Mouse (Mus musculus): Measurements from ENCODE around the gene Ntn3. TPM values are rescaled to one million over a fixed set of nuclear protein-coding genes. Genes with fewer than 3 reads are reported as not detected.
A peak's percentile ranks its signal among the peaks of the same experiment; 100 is the strongest.

The Ntn3 gene
- polyA plus RNA-seq, 1 experiment from 2014 or later, result 0.45 TPM

DNA sequence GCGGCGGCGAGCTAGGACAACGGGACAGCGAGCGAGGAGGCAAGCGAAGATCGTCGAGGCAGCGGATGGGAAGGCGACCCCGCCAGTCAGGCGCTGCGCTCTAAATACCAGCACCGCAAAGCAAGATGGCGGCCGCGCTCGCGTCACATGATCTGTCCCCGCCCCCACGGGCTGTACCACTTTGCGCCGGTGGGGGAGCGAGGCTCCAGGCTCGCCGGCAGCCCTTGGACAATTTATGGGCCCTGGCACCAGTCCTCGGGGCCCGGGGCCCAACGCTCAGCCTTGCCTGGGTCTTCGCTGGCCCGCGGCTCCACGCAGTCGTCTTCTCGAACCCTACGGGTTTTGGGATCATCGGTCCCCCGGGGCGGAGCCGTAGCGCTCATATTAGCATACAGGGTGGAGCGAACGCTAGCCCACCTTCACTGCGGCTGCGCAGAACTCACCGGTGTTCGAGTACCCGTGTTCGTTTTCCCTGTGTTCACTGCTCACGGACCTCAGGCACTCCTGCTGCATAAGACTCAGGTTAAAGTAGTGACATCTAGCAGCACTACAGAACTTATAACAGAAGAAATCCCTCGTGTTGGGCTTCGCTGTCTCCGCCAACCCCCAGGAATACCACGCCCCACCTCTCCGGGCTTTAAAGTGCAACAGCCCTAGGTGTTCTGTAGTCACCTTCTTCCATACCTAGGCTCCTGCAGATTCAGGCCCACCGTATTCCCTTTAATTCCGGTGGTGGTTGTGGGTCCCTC is 39.8 kb downstream of the Ntn3 start, which contains the start of gene Atp6v0c:
Gene Atp6v0c, minus strand, starts transcription at position 386 of the 749 bp plus-strand sequence.
- Histone ChIP-seq H3K27me3 (ENCODE audit: insufficient read depth, low read length) (no peaks in the 10 kb centered on the region), H3K9ac (replicated peaks) (peak within 1 kb of the TSS; percentile 81), H3K27ac (ENCODE audit: low read depth) (peak within 1 kb of the TSS; percentile 96), H3K4me3 (ENCODE audit: low read depth, low read length) (peak within 1 kb of the TSS; percentile 89), H3K36me3 (replicated peaks; ENCODE audit: insufficient read depth, low read length) (peaks cover 23% of the 10 kb centered on the region), H3K4me2 (ENCODE audit: low read depth, low read length) (peak within 1 kb of the TSS; percentile 83), H3K4me1 (ENCODE audit: insufficient read depth) (peaks cover 33% of the 10 kb centered on the region), H3K9me3 (ENCODE audit: low read length) (no peaks in the 10 kb centered on the region)
- peak; percentile 38 for TF ChIP-seq CTCF (IDR thresholded peaks at IDR 0.05; ENCODE audit: low read depth)
- 0 out of 2 replicates have a peak, but pooled peaks have one; percentile 3 for TF ChIP-seq EP300 (IDR thresholded peaks at IDR 0.05; ENCODE audit: low read depth)
- under 1% methylated on average over 58 of the region's 58 CpGs for WGBS (ENCODE audit: insufficient replicate concordance)
- DNase-seq (peak; percentile 95), ATAC-seq (peak; percentile 86)

DNA sequence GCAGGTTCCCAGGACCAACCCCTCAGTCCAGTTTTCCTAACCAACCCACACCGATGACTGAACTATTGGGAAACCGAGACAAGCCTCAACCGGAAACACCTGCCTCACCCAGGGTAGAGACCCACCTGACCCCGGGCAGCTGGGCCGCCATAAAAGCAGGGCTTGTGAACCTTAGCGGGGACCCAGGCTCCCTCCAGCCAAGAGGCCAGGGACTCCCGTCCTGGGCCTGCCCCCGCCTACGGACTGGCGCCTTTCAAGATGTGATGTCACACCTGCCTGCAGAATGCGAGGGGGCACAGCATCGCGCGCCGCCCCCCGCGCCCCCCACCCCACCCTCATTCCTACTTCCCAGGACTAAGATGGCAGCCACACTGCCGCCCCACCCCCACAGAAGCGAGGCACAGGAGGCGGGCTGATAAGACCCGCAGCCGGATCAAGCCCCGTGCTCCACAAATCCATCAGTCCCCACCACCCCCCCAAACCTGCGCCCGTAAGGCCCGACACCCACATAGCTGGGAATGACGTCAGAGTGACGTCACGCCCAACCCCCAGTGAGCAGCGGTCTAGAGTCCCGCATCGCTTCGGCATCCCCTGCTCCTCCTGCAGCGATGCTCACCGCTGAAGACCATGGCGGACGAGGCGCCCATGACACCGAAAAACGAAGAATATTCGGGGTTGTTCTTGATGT is 40.6 kb downstream of the Ntn3 start:
- H3K9me3 ChIP-seq (ENCODE audit: low read length), result no peaks in the 10 kb centered on the region
- ATAC-seq (peak; percentile 48), DNase-seq (peak; percentile 81)
- H3K36me3 ChIP-seq (replicated peaks; ENCODE audit: insufficient read depth, low read length), result peaks cover 23% of the 10 kb centered on the region
- H3K4me1 ChIP-seq (ENCODE audit: insufficient read depth), result peaks cover 33% of the 10 kb centered on the region
- H3K27ac ChIP-seq (ENCODE audit: low read depth), result peak overlapping the region; percentile 96
- TF ChIP-seq CTCF (IDR thresholded peaks at IDR 0.05; ENCODE audit: low read depth) (no peak), EP300 (IDR thresholded peaks at IDR 0.05; ENCODE audit: low read depth) (no peak)
- peak overlapping the region; percentile 83 for H3K4me2 ChIP-seq (ENCODE audit: low read depth, low read length)
- WGBS (ENCODE audit: insufficient replicate concordance), result under 1% methylated on average over 41 of the region's 41 CpGs
- H3K4me3 ChIP-seq (ENCODE audit: low read depth, low read length), result peak overlapping the region; percentile 89
- H3K9ac ChIP-seq (replicated peaks), result peak overlapping the region; percentile 81
- H3K27me3 ChIP-seq (ENCODE audit: insufficient read depth, low read length), result no peaks in the 10 kb centered on the region

DNA sequence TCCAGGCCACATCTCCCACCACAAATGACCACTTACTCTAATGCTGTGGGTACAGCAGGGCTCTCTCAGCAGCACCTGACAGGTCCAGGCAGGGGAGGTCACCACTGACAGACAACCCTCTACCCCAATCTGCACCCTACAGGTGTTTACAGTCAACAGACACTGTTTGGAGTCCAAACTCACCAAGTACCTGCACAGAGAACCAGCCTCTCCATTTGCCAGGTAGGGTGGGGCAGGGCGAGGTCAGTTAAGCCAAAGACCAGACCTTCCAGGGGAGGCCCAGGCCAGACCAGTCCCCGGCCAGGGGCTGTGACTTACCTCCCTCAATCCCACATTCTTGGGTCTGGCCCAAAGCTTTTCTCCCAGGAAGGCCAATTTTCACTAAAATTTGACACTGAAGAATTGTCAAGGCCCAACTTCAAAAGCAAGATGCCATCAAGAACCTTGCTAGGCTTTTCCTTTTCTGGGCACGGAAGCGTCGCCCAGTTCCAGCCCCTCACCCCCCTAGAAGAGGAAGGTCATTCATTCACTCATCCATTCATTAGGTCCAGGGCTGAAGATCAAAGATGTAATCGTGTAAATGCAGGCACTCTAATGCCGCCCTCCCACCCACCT is 41.3 kb downstream of the Ntn3 start:
- Histone ChIP-seq H3K4me1 (ENCODE audit: insufficient read depth) (peaks cover 37% of the 10 kb centered on the region), H3K9me3 (ENCODE audit: low read length) (no peaks in the 10 kb centered on the region), H3K4me2 (ENCODE audit: low read depth, low read length) (peak overlapping the region; percentile 83), H3K27me3 (ENCODE audit: insufficient read depth, low read length) (no peaks in the 10 kb centered on the region), H3K36me3 (replicated peaks; ENCODE audit: insufficient read depth, low read length) (peaks cover 23% of the 10 kb centered on the region), H3K4me3 (ENCODE audit: low read depth, low read length) (peak overlapping the region; percentile 89), H3K9ac (replicated peaks) (peak overlapping the region; percentile 81), H3K27ac (ENCODE audit: low read depth) (peak overlapping the region; percentile 96)
- WGBS (ENCODE audit: insufficient replicate concordance), result 33% methylated on average over 7 of the region's 7 CpGs
- ATAC-seq, result no peak
- DNase-seq, result no peak
- no peak for TF ChIP-seq CTCF (IDR thresholded peaks at IDR 0.05; ENCODE audit: low read depth)
- no peak for TF ChIP-seq EP300 (IDR thresholded peaks at IDR 0.05; ENCODE audit: low read depth)

DNA sequence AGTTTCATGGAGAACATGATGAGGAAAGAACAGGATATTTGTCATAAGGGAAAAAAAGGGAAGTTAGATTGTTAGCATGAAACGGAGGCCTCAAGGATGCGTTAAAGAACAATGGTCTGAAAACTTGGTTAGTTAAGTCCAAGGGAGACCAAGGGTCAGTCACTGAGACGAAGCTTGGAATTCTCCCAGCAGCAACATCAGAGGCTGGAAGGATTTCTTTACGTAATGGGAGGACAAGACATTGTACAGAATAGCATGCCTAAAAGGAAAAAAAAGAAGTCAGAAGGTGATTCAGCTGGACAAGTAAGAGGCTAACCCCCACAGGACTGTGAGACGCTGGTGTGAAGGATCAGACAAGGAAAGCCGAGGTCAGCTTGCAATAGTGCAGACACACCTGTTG is 42.2 kb downstream of the Ntn3 start:
- H3K4me1 ChIP-seq (ENCODE audit: insufficient read depth), result peaks cover 46% of the 10 kb centered on the region
- no peak for DNase-seq
- H3K4me2 ChIP-seq (ENCODE audit: low read depth, low read length), result peak overlapping the region; percentile 83
- H3K27me3 ChIP-seq (ENCODE audit: insufficient read depth, low read length), result no peaks in the 10 kb centered on the region
- no peak overlapping the region; the same call in 1 of the 2 replicates for H3K9ac ChIP-seq (replicated peaks)
- no peak for TF ChIP-seq EP300 (IDR thresholded peaks at IDR 0.05; ENCODE audit: low read depth)
- TF ChIP-seq CTCF (IDR thresholded peaks at IDR 0.05; ENCODE audit: low read depth), result no peak
- whole genome bisulfite sequencing (ENCODE audit: insufficient replicate concordance), result 57% methylated on average over 6 of the region's 6 CpGs
- peak overlapping the region; percentile 89; the same call in 1 of the 2 replicates for H3K4me3 ChIP-seq (ENCODE audit: low read depth, low read length)
- H3K9me3 ChIP-seq (ENCODE audit: low read length), result no peaks in the 10 kb centered on the region
- peak overlapping the region; percentile 96 for H3K27ac ChIP-seq (ENCODE audit: low read depth)
- no peak for ATAC-seq
- peaks cover 23% of the 10 kb centered on the region for H3K36me3 ChIP-seq (replicated peaks; ENCODE audit: insufficient read depth, low read length)

DNA sequence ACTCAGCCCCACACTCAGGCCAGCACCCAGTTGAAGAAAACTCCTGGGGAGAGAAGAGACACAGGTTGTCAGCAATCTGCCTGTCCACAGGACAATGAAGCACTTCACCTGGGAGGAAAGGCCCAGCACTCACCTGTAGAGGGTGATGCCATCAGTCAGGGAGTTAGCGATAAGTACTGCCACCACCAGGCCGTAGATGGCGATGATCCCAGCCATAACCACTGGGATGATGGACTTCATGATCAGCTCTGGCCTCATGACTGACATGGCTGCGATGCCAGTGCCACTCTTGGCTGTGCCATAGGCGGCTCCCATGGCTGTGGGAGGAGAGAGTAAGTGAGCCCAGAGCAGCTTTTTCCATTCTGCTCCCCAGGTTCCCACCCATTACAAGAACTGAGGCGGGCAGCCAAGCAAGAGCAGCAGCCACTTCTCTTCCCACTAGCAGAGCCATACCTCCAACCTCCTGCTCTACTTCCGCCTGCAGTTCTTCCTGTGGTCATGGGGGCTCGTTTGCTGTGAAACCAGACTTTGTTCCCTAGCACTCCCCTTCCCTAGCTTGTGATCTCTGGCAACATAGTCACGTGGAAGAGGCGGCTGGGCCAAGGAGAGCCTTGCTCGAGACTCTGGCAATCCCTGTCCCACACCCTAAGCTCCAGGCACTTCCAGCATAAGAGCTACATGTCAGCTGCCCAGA is 44.6 kb downstream of the Ntn3 start:
- no peak overlapping the region for H3K4me3 ChIP-seq (ENCODE audit: low read depth, low read length)
- 68% methylated on average over 11 of the region's 11 CpGs for WGBS (ENCODE audit: insufficient replicate concordance)
- H3K36me3 ChIP-seq (replicated peaks; ENCODE audit: insufficient read depth, low read length), result peaks cover 23% of the 10 kb centered on the region
- no peaks in the 10 kb centered on the region for H3K27me3 ChIP-seq (ENCODE audit: insufficient read depth, low read length)
- H3K27ac ChIP-seq (ENCODE audit: low read depth), result peak overlapping the region; percentile 65; the same call in 1 of the 2 replicates
- no peak overlapping the region for H3K4me2 ChIP-seq (ENCODE audit: low read depth, low read length)
- no peak for DNase-seq
- no peak overlapping the region for H3K9ac ChIP-seq (replicated peaks)
- no peaks in the 10 kb centered on the region for H3K9me3 ChIP-seq (ENCODE audit: low read length)
- peak; percentile 24; the same call in 1 of the 2 replicates for TF ChIP-seq CTCF (IDR thresholded peaks at IDR 0.05; ENCODE audit: low read depth)
- TF ChIP-seq EP300 (IDR thresholded peaks at IDR 0.05; ENCODE audit: low read depth), result no peak
- ATAC-seq, result no peak
- peaks cover 38% of the 10 kb centered on the region for H3K4me1 ChIP-seq (ENCODE audit: insufficient read depth)

Data from liver, postnatal 0 days (tissue).